Mouse (Mus musculus): Measurements from ENCODE around the gene Prex1. TPM values are rescaled to one million over a fixed set of nuclear protein-coding genes. Genes with fewer than 3 reads are reported as not detected.

Gene Prex1
- polyA plus RNA-seq, 1 experiment from 2014 or later = 38.8 TPM

GRCm38 (mm10) chr2:166554169-166554505 is 159.5 kb downstream of the Prex1 start:
- H3K9me3 ChIP-seq = no peaks in the 10 kb centered on the region
- peaks cover 47% of the 10 kb centered on the region for H3K4me1 ChIP-seq
- no peak overlapping the region for H3K9ac ChIP-seq (replicated peaks)
- no peaks in the 10 kb centered on the region for H3K36me3 ChIP-seq
- H3K27me3 ChIP-seq = peaks cover 6% of the 10 kb centered on the region; the same call in 1 of the 2 replicates
- no peak overlapping the region for H3K4me3 ChIP-seq
- WGBS = 87% methylated on average over 11 of the region's 11 CpGs
- no peak overlapping the region for H3K4me2 ChIP-seq (replicated peaks)
- ATAC-seq (replicated peaks) = no peak
- H3K27ac ChIP-seq (replicated peaks) = no peak overlapping the region

- no peaks in the 10 kb centered on the region for H3K9me3 ChIP-seq
- H3K27ac ChIP-seq (replicated peaks) = no peak overlapping the region
- H3K9ac ChIP-seq (replicated peaks) = no peak overlapping the region
- ATAC-seq (replicated peaks) = no peak
- peaks cover 47% of the 10 kb centered on the region for H3K4me1 ChIP-seq
- H3K4me3 ChIP-seq = no peak overlapping the region
- H3K36me3 ChIP-seq = no peaks in the 10 kb centered on the region
- 41% methylated on average over 18 of the region's 18 CpGs for WGBS
- H3K27me3 ChIP-seq = peaks cover 6% of the 10 kb centered on the region; the same call in 1 of the 2 replicates
- no peak overlapping the region for H3K4me2 ChIP-seq (replicated peaks)
These were observed 160.0 kb downstream of the Prex1 start for GRCm38 (mm10) chr2:166553502-166554168.

GRCm38 (mm10) chr2:166552657-166553056 is 161.0 kb downstream of the Prex1 start:
- H3K9ac ChIP-seq (replicated peaks) = no peak overlapping the region
- H3K27me3 ChIP-seq = peaks cover 6% of the 10 kb centered on the region; the same call in 1 of the 2 replicates
- no peak for ATAC-seq (replicated peaks)
- no peaks in the 10 kb centered on the region for H3K9me3 ChIP-seq
- peaks cover 40% of the 10 kb centered on the region for H3K4me1 ChIP-seq
- no peak overlapping the region for H3K4me3 ChIP-seq
- H3K4me2 ChIP-seq (replicated peaks) = no peak overlapping the region
- no peaks in the 10 kb centered on the region for H3K36me3 ChIP-seq
- 30% methylated on average over 6 of the region's 6 CpGs for WGBS
- no peak overlapping the region for H3K27ac ChIP-seq (replicated peaks)

GRCm38 (mm10) chr2:166551831-166552498 is 161.7 kb downstream of the Prex1 start:
- ATAC-seq (replicated peaks) = no peak

GRCm38 (mm10) chr2:166549871-166550270 is 163.8 kb downstream of the Prex1 start:
- H3K9ac ChIP-seq (replicated peaks) = no peak overlapping the region
- no peaks in the 10 kb centered on the region for H3K36me3 ChIP-seq
- peaks cover 6% of the 10 kb centered on the region; the same call in 1 of the 2 replicates for H3K27me3 ChIP-seq
- H3K4me3 ChIP-seq = no peak overlapping the region
- H3K4me1 ChIP-seq = peaks cover 40% of the 10 kb centered on the region
- H3K9me3 ChIP-seq = no peaks in the 10 kb centered on the region
- H3K27ac ChIP-seq (replicated peaks) = peak overlapping the region; percentile 39; the same call in 1 of the 2 replicates
- ATAC-seq (replicated peaks) = peak; percentile 81
- no peak overlapping the region for H3K4me2 ChIP-seq (replicated peaks)
- WGBS = 50% methylated on average over 8 of the region's 8 CpGs

More at GRCm38 (mm10) chr2:166551831-166552498, 161.7 kb downstream of the Prex1 start:
- 18% methylated on average over 15 of the region's 15 CpGs for WGBS
- Histone ChIP-seq H3K9me3 (no peaks in the 10 kb centered on the region), H3K36me3 (no peaks in the 10 kb centered on the region), H3K4me1 (peaks cover 40% of the 10 kb centered on the region), H3K9ac (replicated peaks) (no peak overlapping the region), H3K4me2 (replicated peaks) (no peak overlapping the region), H3K27me3 (peaks cover 6% of the 10 kb centered on the region; the same call in 1 of the 2 replicates), H3K4me3 (no peak overlapping the region), H3K27ac (replicated peaks) (0 out of 2 replicates have a peak overlapping the region, but pooled peaks have one; percentile 9)

- Histone ChIP-seq H3K36me3 (no peaks in the 10 kb centered on the region), H3K4me2 (replicated peaks) (no peak overlapping the region), H3K27ac (replicated peaks) (no peak overlapping the region), H3K9me3 (no peaks in the 10 kb centered on the region), H3K4me1 (peaks cover 40% of the 10 kb centered on the region), H3K4me3 (no peak overlapping the region), H3K9ac (replicated peaks) (no peak overlapping the region), H3K27me3 (peaks cover 8% of the 10 kb centered on the region; the same call in 1 of the 2 replicates)
- no peak for ATAC-seq (replicated peaks)
- WGBS = 90% methylated on average over 5 of the region's 5 CpGs
These were observed 164.6 kb downstream of the Prex1 start for GRCm38 (mm10) chr2:166549069-166549468.

GRCm38 (mm10) chr2:166545580-166545979 is 168.1 kb downstream of the Prex1 start:
- Histone ChIP-seq H3K4me1 (peaks cover 25% of the 10 kb centered on the region), H3K9me3 (no peaks in the 10 kb centered on the region), H3K36me3 (no peaks in the 10 kb centered on the region), H3K27me3 (peaks cover 3% of the 10 kb centered on the region; the same call in 1 of the 2 replicates), H3K4me3 (no peak overlapping the region), H3K9ac (replicated peaks) (no peak overlapping the region), H3K4me2 (replicated peaks) (no peak overlapping the region), H3K27ac (replicated peaks) (no peak overlapping the region)
- WGBS = 77% methylated on average over 4 of the region's 4 CpGs
- no peak for ATAC-seq (replicated peaks)

GRCm38 (mm10) chr2:166544575-166545251 is 168.9 kb downstream of the Prex1 start:
- Histone ChIP-seq H3K9me3 (no peaks in the 10 kb centered on the region), H3K27ac (replicated peaks) (no peak overlapping the region), H3K4me2 (replicated peaks) (no peak overlapping the region), H3K9ac (replicated peaks) (no peak overlapping the region), H3K4me3 (no peak overlapping the region), H3K4me1 (peaks cover 16% of the 10 kb centered on the region), H3K36me3 (no peaks in the 10 kb centered on the region), H3K27me3 (peaks cover 3% of the 10 kb centered on the region; the same call in 1 of the 2 replicates)
- no peak for ATAC-seq (replicated peaks)
- 61% methylated on average over 7 of the region's 7 CpGs for WGBS

GRCm38 (mm10) chr2:166541112-166541928 is 172.3 kb downstream of the Prex1 start:
- ATAC-seq (replicated peaks) = peak; percentile 61; the same call in 1 of the 2 replicates
- Histone ChIP-seq H3K27me3 (peaks cover 3% of the 10 kb centered on the region; the same call in 1 of the 2 replicates), H3K27ac (replicated peaks) (peak overlapping the region; percentile 14; the same call in 1 of the 2 replicates), H3K4me1 (peaks cover 9% of the 10 kb centered on the region), H3K9me3 (no peaks in the 10 kb centered on the region), H3K4me3 (no peak overlapping the region), H3K9ac (replicated peaks) (no peak overlapping the region), H3K36me3 (no peaks in the 10 kb centered on the region), H3K4me2 (replicated peaks) (no peak overlapping the region)
- WGBS = 7% methylated on average over 11 of the region's 11 CpGs

GRCm38 (mm10) chr2:166540216-166540615 is 173.4 kb downstream of the Prex1 start:
- H3K9me3 ChIP-seq = no peaks in the 10 kb centered on the region
- no peak overlapping the region for H3K27ac ChIP-seq (replicated peaks)
- peaks cover 3% of the 10 kb centered on the region; the same call in 1 of the 2 replicates for H3K27me3 ChIP-seq
- no peak for ATAC-seq (replicated peaks)
- no peak overlapping the region for H3K9ac ChIP-seq (replicated peaks)
- no peak overlapping the region for H3K4me2 ChIP-seq (replicated peaks)
- peaks cover 9% of the 10 kb centered on the region for H3K4me1 ChIP-seq
- no peaks in the 10 kb centered on the region for H3K36me3 ChIP-seq
- H3K4me3 ChIP-seq = no peak overlapping the region
- 92% methylated on average over 1 of the region's 1 CpGs for WGBS

GRCm38 (mm10) chr2:166536896-166537295 is 176.7 kb downstream of the Prex1 start:
- Histone ChIP-seq H3K4me1 (peaks cover 9% of the 10 kb centered on the region), H3K9ac (replicated peaks) (no peak overlapping the region), H3K4me3 (no peak overlapping the region), H3K27ac (replicated peaks) (no peak overlapping the region), H3K36me3 (no peaks in the 10 kb centered on the region), H3K27me3 (no peaks in the 10 kb centered on the region), H3K9me3 (no peaks in the 10 kb centered on the region), H3K4me2 (replicated peaks) (no peak overlapping the region)
- no peak for ATAC-seq (replicated peaks)
- WGBS = 98% methylated on average over 3 of the region's 3 CpGs
